In the genomic region with DNA sequence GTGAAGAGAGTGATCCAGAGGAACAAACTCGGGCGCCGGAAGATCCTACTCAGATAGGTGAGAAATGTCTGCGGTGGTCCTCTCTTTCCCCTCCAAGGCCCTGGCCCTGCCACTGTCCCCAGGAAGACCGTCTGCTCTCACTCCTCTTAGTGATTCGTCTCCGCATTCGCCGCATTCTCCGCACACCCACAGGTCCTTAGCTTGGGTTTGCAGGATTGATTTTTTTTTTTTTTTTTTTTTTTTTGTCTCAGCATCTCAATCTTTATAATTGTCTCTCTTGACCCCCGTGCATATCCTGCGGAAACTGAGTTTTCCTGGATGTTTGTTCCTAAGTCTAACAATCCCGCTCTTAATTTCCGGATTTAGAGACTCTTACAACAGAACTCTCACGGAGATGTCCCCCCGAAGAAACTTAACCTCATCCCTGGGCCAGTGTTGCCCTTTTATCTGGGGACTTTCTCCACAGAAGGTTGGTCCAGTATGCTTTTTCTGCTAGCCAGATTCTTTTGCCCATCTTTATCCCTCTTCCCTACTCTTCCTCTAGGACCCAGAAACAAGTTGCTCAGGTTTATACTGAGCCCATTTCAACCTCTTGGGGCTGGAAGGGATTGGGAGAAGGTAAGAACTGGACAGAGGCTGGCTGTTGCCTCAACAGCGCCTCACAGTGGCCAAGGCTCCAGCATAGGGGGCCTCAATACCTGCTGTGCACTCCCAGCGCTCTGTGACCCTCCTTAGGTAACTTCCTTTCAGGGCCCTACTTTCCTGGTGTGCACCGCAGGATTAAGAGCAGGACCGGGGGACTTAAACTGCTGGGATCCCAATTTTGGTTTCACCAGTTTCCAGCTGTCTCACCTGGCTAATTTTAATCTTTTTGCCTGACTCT, we compare ENCODE assay signal across 8 mouse cellular contexts. TPM values are rescaled to one million over a fixed set of nuclear protein-coding genes. Genes with fewer than 3 reads are reported as not detected.
DNase-seq lines count a peak whose midpoint lies in the region; ATAC-seq lines count a peak whose summit lies in the region.

No protein-coding gene starts in this region.

- H3K4me3 ChIP-seq in embryonic facial prominence, embryonic 10.5 days: peak overlapping the region; percentile 75
- H3K4me3 ChIP-seq in hindbrain, embryonic 14.5 days (replicated peaks; ENCODE audit: low read length): peak overlapping the region; percentile 34
- peak overlapping the region; percentile 58 for H3K4me3 ChIP-seq in liver, embryonic 15.5 days (replicated peaks)
- peak overlapping the region; percentile 43 for H3K4me3 ChIP-seq in neural tube, embryonic 12.5 days

- no peaks in the 10 kb centered on the region; the same call in 1 of the 2 replicates for H3K36me3 ChIP-seq in embryonic facial prominence, embryonic 10.5 days (replicated peaks)
- no peaks in the 10 kb centered on the region for H3K36me3 ChIP-seq in hindbrain, embryonic 14.5 days (replicated peaks; ENCODE audit: control insufficient read depth, insufficient read depth)
- no peaks in the 10 kb centered on the region for H3K36me3 ChIP-seq in liver, embryonic 15.5 days (replicated peaks)
- H3K36me3 ChIP-seq in neural tube, embryonic 12.5 days: no peaks in the 10 kb centered on the region

- WGBS in embryonic facial prominence, embryonic 10.5 days: under 1% methylated on average over 20 of the region's 20 CpGs
- WGBS in hindbrain, embryonic 14.5 days: 3% methylated on average over 20 of the region's 20 CpGs
- 2% methylated on average over 20 of the region's 20 CpGs for WGBS in liver, embryonic 15.5 days (ENCODE audit: insufficient replicate concordance)
- 2% methylated on average over 20 of the region's 20 CpGs for WGBS in neural tube, embryonic 12.5 days

- peak overlapping the region; percentile 92 for H3K27ac ChIP-seq in embryonic facial prominence, embryonic 10.5 days (replicated peaks)
- no peak overlapping the region for H3K27ac ChIP-seq in hindbrain, embryonic 14.5 days
- H3K27ac ChIP-seq in liver, embryonic 15.5 days (replicated peaks): no peak overlapping the region
- H3K27ac ChIP-seq in neural tube, embryonic 12.5 days: no peak overlapping the region

- H3K4me2 ChIP-seq in hindbrain, embryonic 14.5 days (replicated peaks): peak overlapping the region; percentile 53
- H3K4me2 ChIP-seq in liver, embryonic 15.5 days: peak overlapping the region; percentile 84
- H3K4me2 ChIP-seq in neural tube, embryonic 12.5 days (replicated peaks): peak overlapping the region; percentile 72

- peak; percentile 28 for DNase-seq in right cerebral cortex, postnatal 4 days
- no peak for DNase-seq in right cerebral cortex, postnatal 14 days
- DNase-seq in embryonic facial prominence, embryonic 10.5 days (ENCODE audit: low spot score): peak; percentile 87
- no peak for DNase-seq in hindbrain, embryonic 14.5 days (ENCODE audit: low spot score)
- DNase-seq in cerebellum, adult 9-11 months: no peak
- no peak for DNase-seq in yolk sac, embryonic 10.5 days (ENCODE audit: low spot score)

- H3K4me1 ChIP-seq in embryonic facial prominence, embryonic 10.5 days: peaks cover 76% of the 10 kb centered on the region
- H3K4me1 ChIP-seq in hindbrain, embryonic 14.5 days (replicated peaks; ENCODE audit: control insufficient read depth, insufficient read depth, low read length): no peaks in the 10 kb centered on the region; the same call in 1 of the 2 replicates
- H3K4me1 ChIP-seq in liver, embryonic 15.5 days (replicated peaks): peaks cover 27% of the 10 kb centered on the region
- peaks cover 18% of the 10 kb centered on the region for H3K4me1 ChIP-seq in neural tube, embryonic 12.5 days

- no peak for ATAC-seq in hindbrain, embryonic 14.5 days (ENCODE audit: low FRiP score)
- no peak for ATAC-seq in liver, embryonic 15.5 days (ENCODE audit: insufficient read depth)
- no peak for ATAC-seq in neural tube, embryonic 12.5 days (ENCODE audit: low FRiP score, low read depth)

- no peaks in the 10 kb centered on the region for H3K9me3 ChIP-seq in embryonic facial prominence, embryonic 10.5 days
- H3K9me3 ChIP-seq in hindbrain, embryonic 14.5 days (ENCODE audit: control insufficient read depth, low read length): no peaks in the 10 kb centered on the region
- H3K9me3 ChIP-seq in liver, embryonic 15.5 days (replicated peaks): no peaks in the 10 kb centered on the region
- H3K9me3 ChIP-seq in neural tube, embryonic 12.5 days: no peaks in the 10 kb centered on the region

- peaks cover 100% of the 10 kb centered on the region for H3K27me3 ChIP-seq in embryonic facial prominence, embryonic 10.5 days (replicated peaks; ENCODE audit: low read depth, poor library complexity, severe bottlenecking)
- peaks cover 98% of the 10 kb centered on the region for H3K27me3 ChIP-seq in hindbrain, embryonic 14.5 days (ENCODE audit: control insufficient read depth, insufficient read depth, low read length)
- peaks cover 100% of the 10 kb centered on the region for H3K27me3 ChIP-seq in liver, embryonic 15.5 days
- peaks cover 97% of the 10 kb centered on the region for H3K27me3 ChIP-seq in neural tube, embryonic 12.5 days (replicated peaks)

- H3K9ac ChIP-seq in hindbrain, embryonic 14.5 days: no peak overlapping the region
- no peak overlapping the region for H3K9ac ChIP-seq in liver, embryonic 15.5 days
- H3K9ac ChIP-seq in neural tube, embryonic 12.5 days: peak overlapping the region; percentile 45; the same call in 1 of the 2 replicates

RNA-seq across cellular contexts. Expression of a gene that starts 1.2 kb away (rescaled TPM):
- 4.6 and 4.8 TPM in 2 replicates for polyA plus RNA-seq in embryonic facial prominence, embryonic 10.5 days (2016; fragmentation: Nextera tagmentation; extraction: Ambion mirVana)
- polyA plus RNA-seq in hindbrain, embryonic 14.5 days (2014; fragmentation: Nextera tagmentation; extraction: Ambion mirVana): 0.16 TPM in 1 of 2 replicates, not detected in the other
- polyA plus RNA-seq in liver, embryonic 15.5 days (2015; fragmentation: Nextera tagmentation; extraction: Ambion mirVana): not detected in 2 replicates
- 2.2 and 2.5 TPM in 2 replicates for polyA plus RNA-seq in neural tube, embryonic 12.5 days (2016; fragmentation: Nextera tagmentation; extraction: Ambion mirVana)

RNA-seq across cellular contexts. Expression of a gene that starts 16.0 kb away (rescaled TPM):
- 1.0 and 1.5 TPM in 2 replicates for polyA plus RNA-seq in embryonic facial prominence, embryonic 10.5 days (2016; fragmentation: Nextera tagmentation; extraction: Ambion mirVana)
- not detected in 2 replicates for polyA plus RNA-seq in hindbrain, embryonic 14.5 days (2014; fragmentation: Nextera tagmentation; extraction: Ambion mirVana)
- not detected in 2 replicates for polyA plus RNA-seq in liver, embryonic 15.5 days (2015; fragmentation: Nextera tagmentation; extraction: Ambion mirVana)
- polyA plus RNA-seq in neural tube, embryonic 12.5 days (2016; fragmentation: Nextera tagmentation; extraction: Ambion mirVana): not detected in 2 replicates

Comparison
In these comparisons a context has a peak if more than half of its experiments do, and no peak if none do; other contexts are left out.
1. DNase-seq: peak in right cerebral cortex, postnatal 4 days (single experiment) and embryonic facial prominence, embryonic 10.5 days (single experiment); none in right cerebral cortex, postnatal 14 days (single experiment), hindbrain, embryonic 14.5 days (single experiment), cerebellum, adult 9-11 months (single experiment) and yolk sac, embryonic 10.5 days (single experiment).
2. Peak in every context shown above with its lines, with median percentiles within 50 percentile points of each other: H3K4me3 ChIP-seq and H3K4me2 ChIP-seq.